Mouse (Mus musculus): ENCODE results near the gene B4galt5.

Gene B4galt5

DNA sequence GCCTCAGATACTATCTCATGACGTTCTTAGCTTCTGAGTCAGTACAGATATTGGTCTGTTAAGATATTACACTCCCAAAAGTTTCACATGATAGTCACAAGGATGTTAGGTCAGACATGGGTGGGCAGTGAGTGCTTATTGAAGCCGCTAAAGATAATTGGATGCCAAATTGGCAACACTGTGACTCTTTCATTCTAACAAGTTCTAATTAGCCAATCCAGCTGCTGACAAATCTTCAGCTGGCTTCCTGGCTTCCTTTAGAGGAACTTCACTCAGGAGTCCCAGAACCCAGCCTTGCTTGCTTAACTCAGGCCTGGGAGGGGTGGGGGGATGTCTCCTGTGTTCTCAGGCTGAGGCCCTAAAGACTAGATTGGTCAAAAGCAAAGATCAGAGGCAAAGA is 9.5 kb upstream of the B4galt5 start:
- no peak for DNase-seq (ENCODE audit: low spot score)

GRCm38 (mm10) chr2:167356885-167357284 is 7.9 kb upstream of the B4galt5 start:
- no peak for DNase-seq (ENCODE audit: low spot score)

DNA sequence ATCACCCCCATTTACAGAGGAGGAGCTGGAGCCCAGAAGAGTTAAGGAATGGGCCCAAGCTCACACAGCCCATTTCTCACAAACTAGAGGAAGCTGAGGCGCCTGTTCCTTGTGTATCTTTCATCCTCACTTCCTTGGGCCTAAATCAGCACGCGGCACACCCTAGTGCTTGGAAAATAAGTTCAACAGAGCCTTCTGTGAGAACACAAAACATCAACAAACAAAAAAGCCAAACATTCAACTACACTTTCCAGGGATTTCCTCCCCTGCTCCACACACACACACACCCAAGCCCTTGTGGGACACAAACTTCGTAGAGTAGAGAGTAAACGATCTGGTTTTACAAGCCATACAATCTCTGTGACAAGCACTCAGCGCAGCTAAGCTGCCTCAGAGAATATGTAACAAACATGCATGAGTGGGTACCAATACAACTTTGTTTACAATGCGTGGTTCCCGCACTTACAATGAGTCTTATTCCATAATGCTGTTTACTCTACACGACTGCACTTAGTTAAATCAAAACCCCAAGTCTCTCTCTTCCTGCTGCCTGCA is 5.7 kb upstream of the B4galt5 start:
- no peak for DNase-seq (ENCODE audit: low spot score)

DNA sequence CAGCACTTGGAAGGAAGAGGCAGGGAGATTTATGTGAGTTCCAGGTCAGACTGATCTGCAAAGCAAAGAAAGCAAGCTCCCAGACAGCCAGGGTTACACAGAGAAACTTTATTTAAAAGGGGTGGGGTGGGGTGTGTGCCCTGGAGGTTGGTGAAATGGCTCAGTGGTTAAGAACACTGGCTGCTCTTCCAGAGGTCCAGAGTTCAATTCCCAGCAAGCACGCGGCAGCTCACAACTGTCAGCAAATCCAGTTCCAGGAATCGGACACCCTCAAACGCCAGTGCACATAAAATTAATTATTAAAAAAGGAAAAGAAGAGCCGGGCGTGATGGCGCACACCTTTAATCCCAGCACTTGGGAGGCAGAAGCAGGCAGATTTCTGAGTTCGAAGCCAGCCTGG is 5.1 kb upstream of the B4galt5 start:
- no peak for DNase-seq (ENCODE audit: low spot score)

DNA sequence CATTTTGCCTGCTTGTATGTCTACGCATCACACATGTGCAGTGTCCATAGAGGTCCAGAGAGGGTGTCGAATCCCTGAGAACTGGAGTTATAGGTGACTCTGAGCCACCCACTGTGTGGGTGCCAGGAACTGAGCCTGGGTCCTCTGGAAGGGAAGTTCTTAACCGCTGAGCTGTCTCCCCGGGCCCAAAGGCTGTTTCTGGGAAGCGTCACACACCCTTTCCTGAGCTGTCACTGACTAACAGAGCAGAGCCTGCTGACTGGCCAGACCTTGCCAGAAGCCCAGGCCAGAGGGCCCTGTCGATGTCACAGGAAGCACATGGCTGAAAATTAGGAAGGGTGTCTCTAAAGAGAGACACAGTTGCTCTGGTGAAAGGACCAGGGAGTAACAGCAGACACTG is 3.5 kb upstream of the B4galt5 start:
- DNase-seq (ENCODE audit: low spot score): no peak

DNA sequence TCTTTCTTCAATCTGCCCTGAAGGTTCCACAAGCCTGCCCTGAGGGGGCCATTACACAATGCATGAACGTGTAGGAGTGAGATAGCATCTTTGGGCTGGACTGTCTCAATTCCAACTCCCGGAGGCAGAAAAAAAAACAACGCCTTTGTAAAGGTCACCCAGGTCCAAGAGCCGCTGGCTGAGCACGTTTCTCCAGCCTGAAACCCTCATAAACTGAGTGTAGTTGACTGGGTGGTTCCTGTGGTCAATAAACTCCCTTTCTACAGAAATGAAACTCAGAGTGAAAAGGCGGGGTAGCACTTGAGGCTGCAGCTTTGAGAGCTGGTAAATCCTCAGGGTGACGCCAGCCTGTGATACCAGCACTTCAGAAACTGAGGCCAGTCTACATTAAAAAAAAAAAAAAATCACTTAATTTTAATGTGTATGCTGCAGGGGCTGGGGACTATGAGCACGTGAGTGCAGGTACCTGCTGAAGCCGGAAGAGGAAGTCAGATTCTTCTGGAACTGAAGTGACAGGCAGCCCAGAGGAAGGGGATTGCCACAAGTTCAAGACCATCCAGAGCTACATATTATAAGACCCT is 2.5 kb upstream of the B4galt5 start:
- DNase-seq (ENCODE audit: low spot score): no peak

DNA sequence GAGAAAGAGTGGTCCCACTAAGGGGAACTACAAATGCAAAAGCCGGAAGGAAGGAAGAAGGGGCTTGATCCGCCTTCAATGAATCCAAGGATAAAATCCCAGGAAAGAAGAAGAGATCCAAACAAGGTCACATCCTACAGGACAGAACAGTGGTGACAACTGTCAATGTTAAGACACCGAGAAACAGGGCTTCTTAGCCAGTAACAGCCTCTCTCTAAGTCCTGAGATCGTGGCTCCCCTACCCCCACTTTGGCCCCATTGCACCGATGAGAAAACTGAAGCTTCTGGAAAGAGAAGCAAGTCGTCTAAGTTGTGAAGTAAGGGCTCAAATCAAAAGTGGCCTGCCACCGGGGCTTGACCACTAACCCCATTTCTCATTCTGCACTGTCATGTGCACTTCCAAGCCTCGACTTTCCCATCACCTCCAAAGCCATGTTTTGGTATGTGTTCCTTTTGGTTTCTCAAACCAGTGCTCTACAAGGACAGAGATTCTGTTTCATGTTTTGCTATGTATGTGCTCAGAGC is 1.2 kb upstream of the B4galt5 start:
- no peak for DNase-seq (ENCODE audit: low spot score)

- DNase-seq (ENCODE audit: low spot score): peak; percentile 97
These were observed 427 bp upstream of the B4galt5 start for GRCm38 (mm10) chr2:167349283-167349936.

GRCm38 (mm10) chr2:167347991-167348375 is 1.0 kb downstream of the B4galt5 start:
- DNase-seq (ENCODE audit: low spot score): no peak

DNA sequence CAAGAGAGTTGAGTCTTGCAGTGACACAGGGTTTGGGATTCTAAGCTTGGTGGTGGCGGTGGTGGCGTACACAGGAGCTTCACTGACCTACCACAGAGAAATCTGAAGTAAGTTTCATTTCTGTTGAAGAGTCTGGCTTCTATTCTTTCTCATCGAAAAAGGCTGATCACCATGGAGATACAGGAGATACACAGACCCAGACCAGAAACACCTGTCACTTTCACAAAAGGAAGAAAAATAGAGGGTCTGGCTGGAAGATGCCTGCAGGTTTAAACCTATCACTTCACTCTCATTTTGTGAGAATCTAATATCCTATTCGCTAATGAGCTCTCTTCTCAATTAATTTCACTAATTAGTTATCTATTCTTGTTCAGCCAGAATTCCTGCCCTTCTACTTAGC is 1.6 kb downstream of the B4galt5 start:
- no peak for DNase-seq (ENCODE audit: low spot score)

DNA sequence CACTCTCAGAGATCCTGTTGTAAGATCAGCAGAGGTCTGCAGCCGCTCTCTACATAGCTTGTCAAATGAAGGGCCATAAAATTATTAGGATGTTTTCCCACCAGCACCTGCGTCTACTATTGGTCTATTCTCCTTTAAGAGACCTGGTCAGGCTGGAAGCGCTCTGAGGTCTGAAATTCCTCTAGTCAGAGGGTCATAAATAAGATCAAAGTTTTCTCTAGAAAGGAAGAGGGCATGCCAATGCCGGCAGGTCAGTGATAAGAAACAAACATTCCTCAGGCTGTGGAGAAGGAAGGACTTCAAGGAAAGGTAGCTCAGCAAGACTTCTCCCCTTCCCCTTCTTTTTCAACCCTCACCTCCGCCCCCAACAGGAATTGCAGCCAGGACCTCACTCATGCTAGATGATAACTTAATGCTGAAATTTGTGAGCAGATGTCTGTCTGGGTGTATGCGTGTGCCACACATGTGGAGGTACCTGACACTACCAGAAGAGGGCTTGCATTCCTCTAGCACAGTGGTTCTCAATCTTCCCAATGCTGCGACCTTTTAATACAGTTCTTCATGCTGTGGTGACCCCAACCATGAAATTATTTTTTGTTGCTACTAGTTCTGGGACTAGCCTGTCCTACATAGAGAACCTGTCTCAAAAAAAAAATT is 3.3 kb downstream of the B4galt5 start:
- DNase-seq (ENCODE audit: low spot score): no peak

DNA sequence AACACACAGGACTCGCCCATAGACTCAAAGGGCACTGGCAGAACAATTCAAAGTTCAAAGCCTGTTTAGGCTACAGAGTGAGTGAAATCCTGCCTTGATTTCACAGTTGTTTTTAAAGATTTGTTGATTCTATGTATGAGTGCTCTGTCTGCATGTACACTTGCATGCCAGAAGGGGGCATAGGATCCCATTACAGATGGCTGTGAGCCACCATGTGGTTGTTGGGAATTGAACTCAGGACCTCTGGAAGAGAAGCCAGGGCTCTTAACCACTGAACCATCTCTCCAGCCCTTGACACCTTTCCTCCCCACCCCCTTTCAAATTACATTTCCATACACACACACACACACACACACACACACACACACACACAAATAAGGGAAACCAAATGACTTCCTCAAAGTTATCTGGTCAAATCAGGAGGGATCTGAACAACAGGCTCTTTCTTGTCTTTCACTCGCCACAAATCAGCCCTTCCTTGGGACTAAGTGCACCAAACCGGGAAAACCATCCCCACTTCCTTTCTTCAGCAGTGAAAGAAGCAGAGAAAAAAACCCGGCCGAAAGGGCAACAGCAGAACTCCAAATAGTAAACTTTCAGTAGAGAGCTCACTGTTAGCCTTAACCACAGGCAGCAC is 4.0 kb downstream of the B4galt5 start:
- DNase-seq (ENCODE audit: low spot score): no peak

DNA sequence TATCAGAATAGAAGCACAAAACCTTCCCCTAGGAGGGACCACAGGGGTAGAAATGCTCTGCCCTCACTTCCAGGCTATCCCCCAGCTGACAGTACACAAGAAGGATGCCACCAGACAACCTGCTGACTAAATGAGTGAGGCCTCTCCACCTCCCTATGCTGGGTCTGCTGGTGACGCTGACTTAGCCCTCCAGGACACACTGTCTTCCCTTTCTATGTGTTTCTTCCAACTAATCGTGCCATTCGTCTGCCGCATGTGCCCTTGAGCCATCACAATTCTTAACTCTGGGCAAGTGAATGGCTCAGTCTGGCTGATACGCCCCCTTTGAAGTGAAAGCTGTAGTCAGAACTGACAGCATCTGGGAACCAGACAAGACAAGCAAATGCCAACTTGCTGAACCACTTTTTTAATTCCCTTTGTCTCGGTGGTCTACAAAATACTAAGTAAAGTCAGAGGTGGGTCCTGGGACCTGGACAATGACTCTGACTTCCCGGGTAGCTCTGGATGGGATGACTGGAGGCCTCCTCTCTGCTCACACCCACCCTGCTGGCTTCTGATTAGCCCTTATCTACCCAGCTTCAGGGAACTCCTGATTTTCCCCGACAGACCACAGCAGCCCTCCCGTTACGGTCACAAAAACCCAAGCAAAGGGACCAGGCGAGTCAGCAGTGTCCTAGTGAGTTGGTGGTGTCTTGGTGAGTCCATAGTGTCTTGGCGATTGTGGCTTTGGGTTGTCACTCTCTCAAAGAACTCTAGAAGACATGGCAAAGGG is 5.4 kb downstream of the B4galt5 start:
- no peak for DNase-seq (ENCODE audit: low spot score)

- no peak for DNase-seq (ENCODE audit: low spot score)
These were observed 6.1 kb downstream of the B4galt5 start for GRCm38 (mm10) chr2:167342876-167343275.

- DNase-seq (ENCODE audit: low spot score): no peak
These were observed 11.4 kb downstream of the B4galt5 start for GRCm38 (mm10) chr2:167337580-167337979.

DNA sequence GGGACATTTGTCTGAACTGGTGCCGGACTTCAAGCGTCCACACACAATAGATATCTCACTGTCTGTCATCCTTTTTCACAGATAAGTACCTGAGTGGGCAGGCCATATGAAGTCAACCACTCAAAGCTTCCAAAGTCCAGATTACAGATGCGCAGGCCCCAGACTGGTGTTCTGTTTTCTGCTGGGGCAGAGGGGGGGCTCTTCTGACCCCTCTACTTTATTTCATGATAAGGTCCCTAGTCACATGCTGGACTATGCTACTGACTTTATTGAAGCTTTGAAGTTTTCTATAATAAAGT is 11.8 kb downstream of the B4galt5 start:
- DNase-seq (ENCODE audit: low spot score): no peak

DNA sequence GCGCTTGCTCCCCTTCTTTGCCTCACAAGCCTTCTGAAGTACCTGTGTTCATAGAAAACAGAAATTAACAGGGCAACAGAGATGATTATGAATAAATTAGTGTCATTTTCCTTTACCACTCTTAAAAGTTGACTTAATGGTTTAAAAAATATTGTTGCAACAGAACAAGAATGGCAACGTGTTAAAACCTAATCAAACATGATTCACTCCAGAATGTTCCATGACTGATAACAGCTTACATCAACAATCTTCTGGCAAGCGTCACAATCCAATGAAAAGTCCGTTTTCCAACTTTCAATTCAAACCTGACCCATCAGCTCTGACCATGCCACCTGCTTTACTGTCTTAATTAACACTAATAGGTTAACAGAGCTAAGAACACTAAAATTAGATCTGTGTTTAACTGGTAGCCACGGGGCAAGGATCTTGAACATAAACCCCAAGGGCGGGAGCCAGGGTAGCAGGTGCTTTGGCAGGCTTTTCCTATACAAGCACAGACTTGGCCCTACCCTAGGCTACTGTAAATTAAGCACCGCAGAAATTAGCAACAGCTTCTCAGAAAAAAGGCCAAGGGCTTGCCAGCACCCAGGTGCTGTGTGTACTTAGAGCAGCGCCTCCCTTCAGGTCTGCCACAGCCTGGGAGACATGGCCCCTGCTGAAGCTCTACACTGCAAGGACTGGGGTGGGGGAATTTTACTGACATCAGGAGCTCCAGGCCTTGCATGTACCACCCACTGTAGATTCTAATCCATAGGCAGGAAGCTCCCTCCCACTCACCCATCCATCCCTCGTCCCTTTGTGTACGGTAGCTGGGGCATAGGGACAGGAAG is 12.4 kb downstream of the B4galt5 start:
- no peak for DNase-seq (ENCODE audit: low spot score)

GRCm38 (mm10) chr2:167335066-167335465 is 13.9 kb downstream of the B4galt5 start:
- no peak for DNase-seq (ENCODE audit: low spot score)

GRCm38 (mm10) chr2:167334312-167334711 is 14.7 kb downstream of the B4galt5 start:
- no peak for DNase-seq (ENCODE audit: low spot score)

- DNase-seq (ENCODE audit: low spot score): no peak
These were observed 15.5 kb downstream of the B4galt5 start for GRCm38 (mm10) chr2:167333450-167333849.

DNA sequence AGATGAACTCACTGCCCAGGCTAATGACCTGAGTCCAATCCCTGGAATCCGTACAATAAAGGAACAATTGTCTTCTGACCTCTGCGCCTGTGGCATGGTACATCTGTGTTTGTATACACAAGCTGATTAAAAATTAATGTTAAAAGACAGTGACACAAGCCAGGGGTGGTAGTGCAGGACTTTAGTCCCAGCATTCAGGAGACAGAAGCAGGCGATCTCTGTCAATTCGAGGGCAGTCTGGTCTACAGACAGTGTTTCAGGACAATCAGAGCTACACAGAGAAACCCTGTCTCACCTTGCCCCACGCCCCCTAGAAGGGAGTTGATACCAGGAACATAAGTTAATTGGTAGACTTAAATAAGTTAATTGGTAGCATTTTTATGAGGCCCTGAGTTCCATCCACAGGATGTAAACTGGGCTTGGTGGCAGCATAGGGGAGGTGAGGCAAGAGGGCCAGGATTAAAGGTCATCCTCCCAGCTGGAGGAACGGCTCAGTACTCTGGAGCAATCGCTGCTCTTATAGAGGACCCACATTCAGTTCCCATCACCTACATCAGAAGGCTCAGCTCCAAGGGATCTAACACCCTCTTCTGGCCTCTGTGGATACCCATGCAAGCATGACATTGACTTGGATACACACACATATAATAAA is 16.5 kb downstream of the B4galt5 start:
- DNase-seq (ENCODE audit: low spot score): no peak
